Mouse (Mus musculus): ENCODE data around the gene Grap.

- TF ChIP-seq CTCF (IDR thresholded peaks at IDR 0.05; ENCODE audit: low read depth): no peak
- TF ChIP-seq EP300 (IDR thresholded peaks at IDR 0.05; ENCODE audit: low read depth): no peak
These were observed 13.4 kb upstream of the Grap start for GRCm38 (mm10) chr11:61639601-61640177.
